Mouse (Mus musculus): ENCODE results near the gene Slc16a13.

Gene Slc16a13

GRCm38 (mm10) chr11:70220731-70221602 is at the start of gene Slc16a13:
Gene Slc16a13, minus strand, starts transcription at chr11:70221064.
- peak; percentile 89 to 91 for DNase-seq

- no peak for DNase-seq
Observed at GRCm38 (mm10) chr11:70266405-70266804, 45.5 kb upstream of the Slc16a13 start.

GRCm38 (mm10) chr11:70265819-70266218 is 45.0 kb upstream of the Slc16a13 start:
- no peak for DNase-seq

GRCm38 (mm10) chr11:70265252-70265651 is 44.4 kb upstream of the Slc16a13 start:
- DNase-seq: no peak

- no peak for DNase-seq
Observed at GRCm38 (mm10) chr11:70259035-70259434, 38.2 kb upstream of the Slc16a13 start.

GRCm38 (mm10) chr11:70254931-70255531 is 34.2 kb upstream of the Slc16a13 start, which contains the start of gene Alox12:
Gene Alox12, minus strand, starts transcription at chr11:70255353.
- DNase-seq: peak in 1 of 2 experiments; percentile 13

GRCm38 (mm10) chr11:70254337-70254736 is 33.5 kb upstream of the Slc16a13 start:
- peak; percentile 16 to 19 for DNase-seq

GRCm38 (mm10) chr11:70251853-70252252 is 31.0 kb upstream of the Slc16a13 start:
- DNase-seq: no peak

- no peak for DNase-seq
Observed at GRCm38 (mm10) chr11:70250150-70250549, 29.3 kb upstream of the Slc16a13 start.

- DNase-seq: peak; percentile 86 to 87
Observed at GRCm38 (mm10) chr11:70247136-70247845, 26.4 kb upstream of the Slc16a13 start.

GRCm38 (mm10) chr11:70242591-70242990 is 21.7 kb upstream of the Slc16a13 start:
- no peak for DNase-seq

- DNase-seq: peak; percentile 83 to 87
Observed at GRCm38 (mm10) chr11:70239541-70240279, 18.8 kb upstream of the Slc16a13 start, which contains the start of the genes Gm21988 and Rnasek. Gene Gm21988, minus strand, starts transcription at chr11:70239830. Gene Rnasek, minus strand, starts transcription at chr11:70239842.

- DNase-seq: no peak
Observed at GRCm38 (mm10) chr11:70238591-70239440, 18.0 kb upstream of the Slc16a13 start.

GRCm38 (mm10) chr11:70237457-70238167 is 16.7 kb upstream of the Slc16a13 start, which contains the start of gene 0610010K14Rik:
Gene 0610010K14Rik, minus strand, starts transcription at chr11:70237914.
- peak; percentile 96 for DNase-seq

GRCm38 (mm10) chr11:70236717-70237116 is 15.9 kb upstream of the Slc16a13 start:
- no peak for DNase-seq

- no peak for DNase-seq
Observed at GRCm38 (mm10) chr11:70235254-70235900, 14.5 kb upstream of the Slc16a13 start.

- DNase-seq: no peak
Observed at GRCm38 (mm10) chr11:70234497-70234896, 13.6 kb upstream of the Slc16a13 start.

- no peak for DNase-seq
Observed at GRCm38 (mm10) chr11:70234037-70234436, 13.2 kb upstream of the Slc16a13 start.

- no peak for DNase-seq
Observed at GRCm38 (mm10) chr11:70233016-70233415, 12.2 kb upstream of the Slc16a13 start.

- no peak for DNase-seq
Observed at GRCm38 (mm10) chr11:70232546-70232945, 11.7 kb upstream of the Slc16a13 start.

All from B cell, adult 2 months (primary cell).